ENCODE assay signal across 11 mouse cellular contexts in genomic region chr11:55608524-55608920, GRCm38 (mm10). TPM values are rescaled to one million over a fixed set of nuclear protein-coding genes. Genes with fewer than 3 reads are reported as not detected.
DNase-seq lines count a peak whose midpoint lies in the region; ATAC-seq and TF ChIP-seq lines count a peak whose summit lies in the region.
"Had no signal": no experiment of that assay in that cellular context is flagged by ENCODE, and none has a peak within 500 bp of the region (broad histone marks: within the 10 kb centered on the region; RNA-seq: fewer than 3 reads in every experiment).

No protein-coding gene starts in this region.

- 0 out of 2 replicates have a peak, but pooled peaks have one; percentile 52 for ATAC-seq in forebrain, embryonic 16.5 days
- ATAC-seq in midbrain, embryonic 15.5 days (replicated peaks), result 0 out of 2 replicates have a peak, but pooled peaks have one; percentile 65
- no peak for ATAC-seq in granulocyte monocyte progenitor cell, adult 5-6 weeks (replicated peaks; ENCODE audit: poor library complexity, severe bottlenecking)

- peak; percentile 73 for DNase-seq in brain, adult 2 months (ENCODE audit: low read depth, low spot score)
- DNase-seq in adrenal gland, postnatal 25 days, result no peak
- no peak for DNase-seq in adrenal gland, postnatal 14 days
- DNase-seq: spleen, adult 18-20 months had no signal

- no peaks in the 10 kb centered on the region for H3K9me3 ChIP-seq in ES-Bruce4 (replicated peaks; ENCODE audit: control insufficient read depth, insufficient read depth, low read length, poor library complexity, severe bottlenecking)
- no peaks in the 10 kb centered on the region for H3K9me3 ChIP-seq in forebrain, embryonic 16.5 days (ENCODE audit: control insufficient read depth, low read length)
- no peaks in the 10 kb centered on the region for H3K9me3 ChIP-seq in midbrain, embryonic 15.5 days

- H3K9ac ChIP-seq in ES-Bruce4 (ENCODE audit: low read depth, poor library complexity, severe bottlenecking), result no peak overlapping the region
- H3K9ac ChIP-seq in forebrain, embryonic 16.5 days (replicated peaks; ENCODE audit: low read depth, low read length), result peak overlapping the region; percentile 46; the same call in 1 of the 2 replicates
- peak overlapping the region; percentile 44; the same call in 1 of the 2 replicates for H3K9ac ChIP-seq in midbrain, embryonic 15.5 days

- H3K36me3 ChIP-seq in ES-Bruce4 (ENCODE audit: control insufficient read depth, insufficient read depth, low read length, poor library complexity, severe bottlenecking), result no peaks in the 10 kb centered on the region
- H3K36me3 ChIP-seq in forebrain, embryonic 16.5 days (ENCODE audit: control insufficient read depth, insufficient read depth), result no peaks in the 10 kb centered on the region
- no peaks in the 10 kb centered on the region for H3K36me3 ChIP-seq in midbrain, embryonic 15.5 days (replicated peaks)

- no peak for TF ChIP-seq POLR2A in ES-Bruce4 (IDR thresholded peaks at IDR 0.05; ENCODE audit: insufficient read depth, low read length)

- WGBS in forebrain, embryonic 16.5 days, result 2% methylated on average over 12 of the region's 12 CpGs
- under 1% methylated on average over 12 of the region's 12 CpGs for WGBS in midbrain, embryonic 15.5 days

- H3K4me3 ChIP-seq in ES-Bruce4 (ENCODE audit: low read depth, low read length), result peak overlapping the region; percentile 17
- peak overlapping the region; percentile 39 for H3K4me3 ChIP-seq in forebrain, embryonic 16.5 days (replicated peaks; ENCODE audit: low read length)
- peak overlapping the region; percentile 54 for H3K4me3 ChIP-seq in midbrain, embryonic 15.5 days
- H3K4me3 ChIP-seq: erythroblast, embryonic 14.5 days had no signal

- H3K27me3 ChIP-seq in ES-Bruce4 (ENCODE audit: control insufficient read depth, insufficient read depth, low read length, poor library complexity, severe bottlenecking), result no peaks in the 10 kb centered on the region
- H3K27me3 ChIP-seq in forebrain, embryonic 16.5 days (replicated peaks; ENCODE audit: control insufficient read depth, insufficient read depth, low read length), result peaks cover 36% of the 10 kb centered on the region
- H3K27me3 ChIP-seq in midbrain, embryonic 15.5 days (replicated peaks), result peaks cover 20% of the 10 kb centered on the region

- H3K4me1 ChIP-seq in ES-Bruce4 (ENCODE audit: control insufficient read depth, insufficient read depth, low read length), result no peaks in the 10 kb centered on the region
- peaks cover 13% of the 10 kb centered on the region for H3K4me1 ChIP-seq in forebrain, embryonic 16.5 days (replicated peaks; ENCODE audit: control insufficient read depth, insufficient read depth, low read length)
- peaks cover 15% of the 10 kb centered on the region; the same call in 1 of the 2 replicates for H3K4me1 ChIP-seq in midbrain, embryonic 15.5 days

- no peak for TF ChIP-seq CTCF in ES-Bruce4 (IDR thresholded peaks at IDR 0.05; ENCODE audit: low read depth, low read length)

- TF ChIP-seq EP300 in ES-Bruce4 (IDR thresholded peaks at IDR 0.05; ENCODE audit: insufficient read depth, low read depth, low read length), result no peak

- H3K27ac ChIP-seq in ES-Bruce4 (ENCODE audit: insufficient read depth, low read length), result no peak overlapping the region
- no peak overlapping the region for H3K27ac ChIP-seq in forebrain, embryonic 16.5 days (ENCODE audit: low read length)
- no peak overlapping the region for H3K27ac ChIP-seq in midbrain, embryonic 15.5 days

- peak overlapping the region; percentile 81 for H3K4me2 ChIP-seq in forebrain, embryonic 16.5 days (ENCODE audit: low read length)
- H3K4me2 ChIP-seq in midbrain, embryonic 15.5 days, result peak overlapping the region; percentile 84

RNA-seq across cellular contexts. Expression of gene Glra1, which starts 0.5 kb away (rescaled TPM):
- not detected in 2 replicates for polyA plus RNA-seq in ES-Bruce4 (2011; ENCODE audit: insufficient read depth, insufficient read length, low read depth, missing spikeins)
- 0.15 TPM in 1 of 2 replicates, not detected in the other for polyA plus RNA-seq in forebrain, embryonic 16.5 days (2015; fragmentation: Nextera tagmentation; extraction: Ambion mirVana)
- 0.34 TPM in 2 replicates for polyA plus RNA-seq in midbrain, embryonic 15.5 days (2015; fragmentation: Nextera tagmentation; extraction: Ambion mirVana)
- total RNA-seq in adrenal gland, postnatal 25 days (2021), result not detected in 2 replicates
- total RNA-seq in adrenal gland, postnatal 14 days (2021), result not detected in 2 replicates
- not detected in 2 replicates for total RNA-seq in granulocyte monocyte progenitor cell, adult 5-6 weeks (2014; fragmentation: Nextera tagmentation)
- not detected in 2 replicates for total RNA-seq in granulocyte monocyte progenitor cell, adult 5-6 weeks (2017)
- total RNA-seq: megakaryocyte progenitor cell, adult 5-6 weeks had no signal
- polyA plus RNA-seq: erythroblast, embryonic 14.5 days; heart, embryonic 14.5 days had no signal
